Mouse (Mus musculus) MEL (cell line): ENCODE measurements around the gene Tra2b. TPM values are rescaled to one million over a fixed set of nuclear protein-coding genes. Genes with fewer than 3 reads are reported as not detected.
"Not testable (repeated sequence)": the region's sequence is repeated elsewhere in the genome, so short reads cannot be mapped to it uniquely, and the experiment has no call there.

Experiments
- DNase-seq: peaks from one replicate; pipeline ENCODE4 v3.0.0; 2011; ENCODE audit warnings: low read depth, low spot score
- H3K27ac ChIP-seq: 2 replicates; pipeline ENCODE4 v1.5.1; 2012; ENCODE audit warnings: low read depth, mild to moderate bottlenecking, control low read depth, low read length, moderate library complexity; ENCODE audit not compliant: control insufficient read depth
- H3K27me3 ChIP-seq, 2 experiments: fragments of 150-350 bp in 1 of 2; sonication (generic) in 1 of 2; 2 replicates each; pipeline ENCODE4 v1.6.1; 2012; ENCODE audit warnings: low read length in 2 of 2, mild to moderate bottlenecking in 2 of 2, improper control_type of control experiment in 1 of 2, moderate library complexity in 1 of 2; ENCODE audit not compliant: insufficient read depth in 2 of 2, control insufficient read depth in 1 of 2
- H3K36me3 ChIP-seq, 2 experiments: 2 replicates each; pipeline ENCODE4 v1.6.1; 2012 to 2014; ENCODE audit warnings: low read length in 2 of 2, improper control_type of control experiment in 1 of 2, inconsistent platforms in 1 of 2, mild to moderate bottlenecking in 1 of 2; ENCODE audit not compliant: insufficient read depth in 2 of 2, control insufficient read depth in 1 of 2
- H3K4me1 ChIP-seq, 2 experiments: fragments of 150-350 bp in 1 of 2; sonication (generic) in 1 of 2; 2 replicates each; pipeline ENCODE4 v1.6.1; 2012; ENCODE audit warnings: low read length in 2 of 2, improper control_type of control experiment in 1 of 2, mild to moderate bottlenecking in 1 of 2; ENCODE audit not compliant: insufficient read depth in 2 of 2, control insufficient read depth in 1 of 2
- H3K4me3 ChIP-seq, 2 experiments: fragments of 150-350 bp in 1 of 2; sonication (generic) in 1 of 2; 2 replicates each; pipeline ENCODE4 v1.5.1; 2012; ENCODE audit warnings: low read depth in 2 of 2, low read length in 2 of 2, mild to moderate bottlenecking in 2 of 2, moderate library complexity in 2 of 2, control low read depth in 1 of 2, improper control_type of control experiment in 1 of 2; ENCODE audit not compliant: control insufficient read depth in 1 of 2, insufficient read depth in 1 of 2
- H3K79me2 ChIP-seq: 2 replicates; pipeline ENCODE4 v1.6.1; 2012; ENCODE audit warnings: mild to moderate bottlenecking, low read length, moderate library complexity; ENCODE audit not compliant: control insufficient read depth, poor library complexity, insufficient read depth
- H3K9ac ChIP-seq: 2 replicates; pipeline ENCODE4 v1.6.1; 2012; ENCODE audit warnings: low read depth, mild to moderate bottlenecking, control low read depth, low read length, moderate library complexity; ENCODE audit not compliant: control insufficient read depth, poor library complexity, severe bottlenecking
- H3K9me3 ChIP-seq: fragments of 150-350 bp; sonication (generic); replicated peaks from 2 replicates; pipeline ENCODE4 v1.6.1; 2012; ENCODE audit warnings: mild to moderate bottlenecking, low read length, improper control_type of control experiment, moderate library complexity; ENCODE audit not compliant: insufficient read depth
- CHD1 ChIP-seq: IDR thresholded peaks from 2 replicates; pipeline ENCODE4 v1.6.1; 2012; ENCODE audit warnings: low read depth, mild to moderate bottlenecking, inconsistent platforms, low read length, improper control_type of control experiment
- CHD2 ChIP-seq: IDR thresholded peaks from 2 replicates; pipeline ENCODE4 v1.6.1; 2011; ENCODE audit warnings: low read length, improper control_type of control experiment
- CTCF ChIP-seq, 3 experiments: IDR thresholded peaks in 2 of 3; conservative IDR thresholded peaks in 1 of 3; 2 replicates each; pipeline ENCODE4 v1.5.1; 2011 to 2012; ENCODE audit warnings: low read length in 3 of 3, low read depth in 2 of 3, mild to moderate bottlenecking in 2 of 3, improper control_type of control experiment in 1 of 3, inconsistent platforms in 1 of 3, mixed read lengths in 1 of 3, moderate library complexity in 1 of 3; ENCODE audit not compliant: control insufficient read depth in 1 of 3, insufficient read depth in 1 of 3, poor library complexity in 1 of 3, severe bottlenecking in 1 of 3
- E2F4 ChIP-seq: IDR thresholded peaks from 2 replicates; pipeline ENCODE4 v1.6.1; 2011; ENCODE audit warnings: low read depth, low read length, improper control_type of control experiment, borderline replicate concordance
- GABPA ChIP-seq: IDR thresholded peaks from 2 replicates; pipeline ENCODE4 v1.6.1; 2012; ENCODE audit warnings: low read depth, mild to moderate bottlenecking, inconsistent platforms, low read length, improper control_type of control experiment, moderate library complexity
- JUND ChIP-seq: IDR thresholded peaks from 2 replicates; pipeline ENCODE4 v1.6.1; 2011; ENCODE audit warnings: low read depth, mild to moderate bottlenecking, improper control_type of control experiment, low read length
- KAT2A ChIP-seq: conservative IDR thresholded peaks from 2 replicates; pipeline ENCODE4 v1.6.1; 2012; ENCODE audit warnings: low read depth, low read length, improper control_type of control experiment, inconsistent platforms
- MXI1 ChIP-seq: IDR thresholded peaks from 2 replicates; pipeline ENCODE4 v1.6.1; 2011; ENCODE audit warnings: mild to moderate bottlenecking, low read depth, low read length, improper control_type of control experiment
- MYC ChIP-seq: IDR thresholded peaks from 2 replicates; pipeline ENCODE4 v1.6.1; 2011; ENCODE audit warnings: low read depth, mild to moderate bottlenecking, low read length, improper control_type of control experiment, moderate library complexity
- NRF1 ChIP-seq: IDR thresholded peaks from 2 replicates; pipeline ENCODE4 v1.6.1; 2014; ENCODE audit warnings: low read depth, mild to moderate bottlenecking, inconsistent platforms, low read length, improper control_type of control experiment, moderate library complexity; ENCODE audit not compliant: poor library complexity, insufficient read depth, severe bottlenecking
- POLR2A ChIP-seq, 2 experiments: IDR thresholded peaks; 2 replicates each; pipeline ENCODE4 v1.6.1; 2011 to 2012; ENCODE audit warnings: low read length in 2 of 2, mild to moderate bottlenecking in 2 of 2, control low read depth in 1 of 2, improper control_type of control experiment in 1 of 2, low read depth in 1 of 2, moderate library complexity in 1 of 2; ENCODE audit not compliant: control insufficient read depth in 1 of 2, insufficient read depth in 1 of 2, poor library complexity in 1 of 2
- POLR2AphosphoS2 ChIP-seq: IDR thresholded peaks from 2 replicates; pipeline ENCODE4 v1.6.1; 2011; ENCODE audit warnings: low read length, improper control_type of control experiment
- POLR2AphosphoS5 ChIP-seq: IDR thresholded peaks from 2 replicates; pipeline ENCODE4 v1.6.1; 2012; ENCODE audit warnings: low read depth, borderline replicate concordance, mild to moderate bottlenecking, inconsistent platforms, low read length, moderate library complexity, mixed read lengths
- RAD21 ChIP-seq: IDR thresholded peaks from 2 replicates; pipeline ENCODE4 v1.6.1; 2011; ENCODE audit warnings: mild to moderate bottlenecking, low read depth, low read length, improper control_type of control experiment
- RCOR1 ChIP-seq: IDR thresholded peaks from 2 replicates; pipeline ENCODE4 v1.6.1; 2012; ENCODE audit warnings: low read depth, mild to moderate bottlenecking, inconsistent platforms, low read length, improper control_type of control experiment
- SMC3 ChIP-seq: IDR thresholded peaks from 2 replicates; pipeline ENCODE4 v1.6.1; 2011; ENCODE audit warnings: low read depth, low read length, improper control_type of control experiment
- UBTF ChIP-seq: IDR thresholded peaks from 2 replicates; pipeline ENCODE4 v1.6.1; 2012; ENCODE audit warnings: low read depth, mild to moderate bottlenecking, inconsistent platforms, low read length, improper control_type of control experiment, moderate library complexity, borderline replicate concordance; ENCODE audit not compliant: insufficient read depth
- USF1 ChIP-seq: IDR thresholded peaks from 2 replicates; pipeline ENCODE4 v1.6.1; 2014; ENCODE audit warnings: low read depth, mild to moderate bottlenecking, inconsistent platforms, low read length, improper control_type of control experiment, moderate library complexity
- USF2 ChIP-seq, 2 experiments: IDR thresholded peaks; 2 replicates each; pipeline ENCODE4 v1.6.1; 2011 to 2012; ENCODE audit warnings: improper control_type of control experiment in 2 of 2, low read length in 2 of 2, borderline replicate concordance in 1 of 2, inconsistent platforms in 1 of 2, low read depth in 1 of 2, mild to moderate bottlenecking in 1 of 2; ENCODE audit not compliant: insufficient read depth in 1 of 2
- ZC3H11A ChIP-seq: IDR thresholded peaks from 2 replicates; pipeline ENCODE4 v1.6.1; 2012; ENCODE audit warnings: low read depth, mild to moderate bottlenecking, inconsistent platforms, low read length, improper control_type of control experiment
- ZMIZ1 ChIP-seq: IDR thresholded peaks from 2 replicates; pipeline ENCODE4 v1.6.1; 2012; ENCODE audit warnings: low read depth, mild to moderate bottlenecking, inconsistent platforms, low read length, improper control_type of control experiment, moderate library complexity
- polyA plus RNA-seq, 2 experiments: library from polyadenylated mRNA; stranded (reverse) in 1 of 2; unstranded in 1 of 2; fragments of >175 nt in 1 of 2; fragments of >200 nt in 1 of 2; gene quantifications; 2 replicates each; pipeline versions ENCODE4 v1.2.1 to v1.2.4; 2012; ENCODE audit warnings: low replicate concordance in 2 of 2, low read depth in 1 of 2; ENCODE audit not compliant: insufficient read length in 2 of 2, insufficient read depth in 1 of 2, missing spikeins in 1 of 2
- total RNA-seq: library from RNA; depleted of rRNA; stranded (reverse); fragments of 300-350 nt; gene quantifications from 2 replicates; pipeline ENCODE4 v1.2.3, GENCODE M21; 2012

Gene Tra2b
- total and polyA plus RNA-seq, 3 experiments, result 154 to 286 (median 263) TPM

DNA sequence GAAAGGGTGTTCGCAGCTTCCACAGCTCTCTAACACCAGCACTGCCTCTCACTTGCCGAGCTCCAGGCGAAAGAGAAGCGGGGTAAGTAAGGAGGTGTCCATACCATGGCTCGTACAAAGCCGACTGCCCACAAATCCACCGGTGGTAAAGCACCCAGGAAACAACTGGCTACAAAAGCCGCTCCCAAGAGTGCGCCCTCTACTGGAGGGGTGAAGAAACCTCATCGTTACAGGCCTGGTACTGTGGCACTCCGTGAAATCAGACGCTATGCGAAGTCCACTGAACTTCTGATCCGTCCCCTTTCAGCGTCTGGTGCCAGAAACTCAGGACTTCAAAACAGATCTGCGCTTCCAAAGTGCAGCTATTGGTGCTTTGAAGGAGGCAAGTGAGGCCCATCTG, 29.0 kb downstream of the Tra2b start:
- no peaks in the 10 kb centered on the region for H3K27me3 ChIP-seq
- TF ChIP-seq USF1 (no peak), KAT2A (no peak), CTCF (IDR thresholded peaks at IDR 0.05 in 2 of 3, conservative IDR thresholded peaks at IDR 0.05 in 1 of 3; ENCODE audit: control insufficient read depth in 1 of 3, insufficient read depth in 1 of 3, low read depth in 2 of 3, low read length in 3 of 3, poor library complexity in 1 of 3, severe bottlenecking in 1 of 3) (peak; percentile 16 to 41 (median 18); a peak in 4 of 6 replicates), JUND (no peak)
- TF ChIP-seq, all 39 proteins: peak for 1
- Histone ChIP-seq H3K79me2 (no peaks in the 10 kb centered on the region), H3K27ac (no peak overlapping the region), H3K4me1 (no peaks in the 10 kb centered on the region), H3K9me3 (no peaks in the 10 kb centered on the region), H3K9ac (no peak overlapping the region), H3K36me3 (no peaks in the 10 kb centered on the region), H3K4me3 (no peak overlapping the region)
- no peak for DNase-seq

GRCm38 (mm10) chr16:22234535-22234934, 31.3 kb downstream of the Tra2b start:
- TF ChIP-seq CHD1 (no peak), ZMIZ1 (no peak), E2F4 (no peak), CTCF (IDR thresholded peaks at IDR 0.05 in 2 of 3, conservative IDR thresholded peaks at IDR 0.05 in 1 of 3; ENCODE audit: control insufficient read depth in 1 of 3, insufficient read depth in 1 of 3, low read depth in 2 of 3, low read length in 3 of 3, poor library complexity in 1 of 3, severe bottlenecking in 1 of 3) (no peak), KAT2A (no peak), POLR2A (IDR thresholded peaks at IDR 0.05; ENCODE audit: control insufficient read depth in 1 of 2, insufficient read depth in 1 of 2, low read depth in 1 of 2, low read length in 2 of 2, poor library complexity in 1 of 2) (no peak), GABPA (no peak), NRF1 (no peak), RCOR1 (no peak), USF2 (IDR thresholded peaks at IDR 0.05; ENCODE audit: borderline replicate concordance in 1 of 2, insufficient read depth in 1 of 2, low read depth in 1 of 2, low read length in 2 of 2) (no peak), SMC3 (no peak), UBTF (no peak), MXI1 (no peak), POLR2AphosphoS2 (no peak), ZC3H11A (no peak), JUND (no peak), MYC (no peak), POLR2AphosphoS5 (no peak), RAD21 (no peak), CHD2 (no peak)
- H3K9me3 ChIP-seq, result no peaks in the 10 kb centered on the region

DNA sequence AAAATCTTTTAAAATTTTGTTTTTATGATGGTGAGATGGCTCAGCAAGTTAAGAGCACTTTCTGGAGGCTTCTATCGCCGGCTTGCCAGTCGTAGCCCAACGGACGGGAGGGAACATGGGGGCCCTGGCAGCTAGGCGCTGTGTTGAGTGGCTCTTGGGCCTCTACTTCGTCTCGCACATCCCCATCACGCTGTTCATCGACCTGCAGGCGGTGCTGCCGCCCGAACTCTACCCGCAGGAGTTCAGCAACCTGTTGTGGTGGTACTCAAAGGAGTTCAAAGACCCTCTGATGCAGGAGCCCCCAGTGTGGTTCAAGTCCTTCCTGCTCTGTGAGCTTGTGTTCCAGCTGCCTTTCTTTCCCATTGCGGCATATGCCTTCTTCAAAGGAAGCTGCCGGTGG, 35.5 kb downstream of the Tra2b start:
- not testable (repeated sequence) for H3K4me1 ChIP-seq, H3K27me3 ChIP-seq, H3K9ac ChIP-seq, H3K79me2 ChIP-seq, H3K36me3 ChIP-seq, H3K27ac ChIP-seq, H3K4me3 ChIP-seq, DNase-seq, H3K9me3 ChIP-seq

More at GRCm38 (mm10) chr16:22234535-22234934, 31.3 kb downstream of the Tra2b start:
- no peak overlapping the region for H3K27ac ChIP-seq
- no peaks in the 10 kb centered on the region for H3K36me3 ChIP-seq
- H3K27me3 ChIP-seq, result no peaks in the 10 kb centered on the region
- no peak overlapping the region for H3K4me3 ChIP-seq
- DNase-seq, result no peak
- no peaks in the 10 kb centered on the region for H3K4me1 ChIP-seq
- H3K79me2 ChIP-seq, result no peaks in the 10 kb centered on the region
- H3K9ac ChIP-seq, result no peak overlapping the region
